Mouse (Mus musculus): ENCODE results near the gene Rtraf.

The Rtraf gene

GRCm38 (mm10) chr14:19796541-19797304 is 26.9 kb downstream of the Rtraf start:
- DNase-seq = no peak

GRCm38 (mm10) chr14:19794881-19795280 is 28.7 kb downstream of the Rtraf start:
- no peak for DNase-seq

- DNase-seq = no peak
These were observed 35.2 kb downstream of the Rtraf start for GRCm38 (mm10) chr14:19788443-19788842.

GRCm38 (mm10) chr14:19785797-19786588 is 37.6 kb downstream of the Rtraf start:
- no peak for DNase-seq

- no peak for DNase-seq
These were observed 45.7 kb downstream of the Rtraf start for GRCm38 (mm10) chr14:19777945-19778344.

- DNase-seq = no peak
These were observed 46.3 kb downstream of the Rtraf start for GRCm38 (mm10) chr14:19777365-19777764.

GRCm38 (mm10) chr14:19776890-19777289 is 46.7 kb downstream of the Rtraf start:
- no peak for DNase-seq

- no peak for DNase-seq
These were observed 47.4 kb downstream of the Rtraf start for GRCm38 (mm10) chr14:19776179-19776578.

GRCm38 (mm10) chr14:19775491-19775890 is 48.1 kb downstream of the Rtraf start:
- no peak for DNase-seq

GRCm38 (mm10) chr14:19774036-19774628 is 49.5 kb downstream of the Rtraf start:
- DNase-seq = no peak

- no peak for DNase-seq
These were observed 52.5 kb downstream of the Rtraf start for GRCm38 (mm10) chr14:19771173-19771572.

GRCm38 (mm10) chr14:19769441-19770200 is 54.0 kb downstream of the Rtraf start:
- no peak for DNase-seq

- DNase-seq = no peak
These were observed 55.0 kb downstream of the Rtraf start for GRCm38 (mm10) chr14:19768648-19769047.

- DNase-seq = no peak
These were observed 57.3 kb downstream of the Rtraf start for GRCm38 (mm10) chr14:19766380-19766649.

- DNase-seq = no peak
These were observed 57.9 kb downstream of the Rtraf start for GRCm38 (mm10) chr14:19765539-19766379.

- DNase-seq = no peak
These were observed 59.3 kb downstream of the Rtraf start for GRCm38 (mm10) chr14:19764331-19764730.

- DNase-seq = no peak
These were observed 60.1 kb downstream of the Rtraf start for GRCm38 (mm10) chr14:19763527-19763926.

GRCm38 (mm10) chr14:19762014-19762413 is 61.6 kb downstream of the Rtraf start:
- no peak for DNase-seq
